Mouse (Mus musculus) heart, postnatal 0 days (tissue): ENCODE measurements around the gene Grin2c.

Source experiments
- CTCF ChIP-seq: IDR thresholded peaks from 2 replicates; pipeline ENCODE4 v1.5.1; 2016; ENCODE audit warnings: antibody characterized with exemption, control low read depth, low read depth
- EP300 ChIP-seq: IDR thresholded peaks from 2 replicates; pipeline ENCODE4 v1.6.1; 2016; ENCODE audit warnings: antibody characterized with exemption, low read depth

GRCm38 (mm10) chr11:115264862-115265668 lies 2.0 kb downstream of the Grin2c start:
- TF ChIP-seq CTCF = peak; percentile 44
- no peak for TF ChIP-seq EP300
